Mouse (Mus musculus): ENCODE data around the gene Mfsd4b1.

GRCm38 (mm10) chr10:39967512-39967911 is 57.6 kb downstream of the Mfsd4b1 start:
- TF ChIP-seq CTCF (IDR thresholded peaks at IDR 0.05; ENCODE audit: low read depth) (no peak), EP300 (IDR thresholded peaks at IDR 0.05; ENCODE audit: low read depth) (no peak)
